Mouse (Mus musculus) frontal cortex, postnatal 25 days (tissue): ENCODE measurements around the gene Slc9a1.

Experiments
- DNase-seq, 2 experiments: peaks; one replicate each; pipeline ENCODE4 v3.0.0; 2022; ENCODE audit warnings: low spot score in 2 of 2

Gene Slc9a1

GRCm38 (mm10) chr4:133402011-133402410, 32.5 kb downstream of the Slc9a1 start:
- DNase-seq, result no peak

DNA sequence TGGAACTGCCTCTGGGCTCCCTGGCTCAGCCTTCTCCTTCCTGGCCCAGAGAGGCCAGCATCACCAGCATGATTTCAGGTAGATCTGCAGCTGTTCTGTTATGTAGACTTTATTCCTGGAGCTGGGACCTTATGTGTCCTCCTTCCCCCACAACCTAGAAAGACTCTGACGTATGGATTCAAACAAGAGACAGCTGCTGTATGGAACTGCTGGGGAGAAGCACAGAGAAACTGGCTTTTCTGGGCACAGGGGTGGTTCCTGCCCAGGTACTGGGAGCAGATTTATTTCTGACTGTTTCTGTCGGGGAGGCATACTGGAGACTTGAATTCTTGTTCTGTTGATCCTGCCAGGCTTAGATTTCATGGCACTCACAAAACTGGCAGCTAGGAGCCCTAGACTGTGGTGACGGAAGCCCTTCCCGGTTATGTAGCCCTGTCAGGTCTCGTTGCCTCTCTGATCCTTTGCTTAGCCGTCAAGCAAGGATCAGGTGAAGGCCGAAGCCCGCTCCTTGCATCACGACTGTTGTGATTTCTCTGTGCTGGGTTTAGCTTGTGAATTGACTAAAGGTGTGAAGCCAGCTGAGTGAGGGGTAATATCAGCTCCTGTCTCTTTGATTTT, 34.2 kb downstream of the Slc9a1 start:
- no peak for DNase-seq

- DNase-seq, result no peak
These were observed 34.8 kb downstream of the Slc9a1 start for GRCm38 (mm10) chr4:133404256-133404655.

DNA sequence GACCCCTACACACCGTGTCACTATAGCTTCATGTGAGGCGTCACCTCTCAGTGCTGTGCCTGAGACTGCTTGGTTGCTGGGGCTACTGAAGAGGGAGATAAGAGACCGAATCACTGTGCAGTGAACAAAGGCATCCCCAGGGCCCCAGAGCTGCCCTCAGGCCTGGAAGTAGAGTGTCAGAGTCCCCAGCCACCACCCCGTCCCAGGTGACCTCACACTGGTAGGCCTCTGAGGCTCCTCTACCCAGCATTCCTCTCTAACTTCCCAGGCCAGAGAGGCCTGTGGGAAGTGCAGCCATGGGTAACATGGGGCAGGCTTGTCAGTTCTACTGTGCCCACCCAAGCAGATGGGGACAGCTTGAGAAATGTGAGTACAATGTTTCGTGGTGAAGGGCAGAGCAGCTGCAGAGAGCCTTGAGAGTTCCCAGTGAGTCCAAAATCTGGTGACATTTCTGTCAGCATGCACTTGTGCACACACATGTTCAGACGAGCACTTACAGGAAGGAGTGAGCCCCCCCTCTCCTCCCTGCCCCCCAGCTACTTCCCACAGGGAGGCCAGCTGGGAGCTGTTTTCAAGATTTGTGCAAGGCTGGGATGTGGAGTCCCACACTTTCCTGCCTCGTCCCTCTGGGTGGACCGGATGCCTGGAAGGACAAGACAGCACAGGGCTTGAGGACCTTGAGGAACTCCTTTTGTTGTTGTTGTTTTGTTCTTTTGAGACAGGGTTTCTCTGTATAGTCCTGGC, 37.0 kb downstream of the Slc9a1 start:
- DNase-seq, result no peak

- no peak for DNase-seq
These were observed 37.7 kb downstream of the Slc9a1 start for GRCm38 (mm10) chr4:133407114-133407787.

DNA sequence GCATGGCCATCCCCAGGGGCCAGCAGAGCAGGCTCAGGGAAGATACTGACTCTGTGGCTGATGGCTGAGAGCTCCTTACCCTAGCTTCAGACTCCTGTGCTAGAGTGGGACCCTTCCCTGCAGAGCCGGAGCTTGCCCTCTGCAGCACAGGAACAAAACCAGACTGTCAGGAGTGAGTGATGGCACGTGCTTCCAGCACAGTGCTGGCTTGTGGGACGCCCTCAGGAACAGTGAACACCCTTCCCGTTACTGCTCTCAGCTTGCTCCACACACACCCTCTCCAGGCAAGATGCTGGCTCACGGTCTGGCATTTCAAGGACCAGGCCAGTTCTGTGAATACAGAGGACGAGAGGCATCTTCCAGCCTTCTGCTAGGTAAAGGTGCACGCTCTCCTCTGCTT, 38.5 kb downstream of the Slc9a1 start:
- DNase-seq, result no peak

- DNase-seq, result no peak
These were observed 41.5 kb downstream of the Slc9a1 start for GRCm38 (mm10) chr4:133410994-133411393.

GRCm38 (mm10) chr4:133412096-133412495, 42.6 kb downstream of the Slc9a1 start:
- DNase-seq, result no peak

DNA sequence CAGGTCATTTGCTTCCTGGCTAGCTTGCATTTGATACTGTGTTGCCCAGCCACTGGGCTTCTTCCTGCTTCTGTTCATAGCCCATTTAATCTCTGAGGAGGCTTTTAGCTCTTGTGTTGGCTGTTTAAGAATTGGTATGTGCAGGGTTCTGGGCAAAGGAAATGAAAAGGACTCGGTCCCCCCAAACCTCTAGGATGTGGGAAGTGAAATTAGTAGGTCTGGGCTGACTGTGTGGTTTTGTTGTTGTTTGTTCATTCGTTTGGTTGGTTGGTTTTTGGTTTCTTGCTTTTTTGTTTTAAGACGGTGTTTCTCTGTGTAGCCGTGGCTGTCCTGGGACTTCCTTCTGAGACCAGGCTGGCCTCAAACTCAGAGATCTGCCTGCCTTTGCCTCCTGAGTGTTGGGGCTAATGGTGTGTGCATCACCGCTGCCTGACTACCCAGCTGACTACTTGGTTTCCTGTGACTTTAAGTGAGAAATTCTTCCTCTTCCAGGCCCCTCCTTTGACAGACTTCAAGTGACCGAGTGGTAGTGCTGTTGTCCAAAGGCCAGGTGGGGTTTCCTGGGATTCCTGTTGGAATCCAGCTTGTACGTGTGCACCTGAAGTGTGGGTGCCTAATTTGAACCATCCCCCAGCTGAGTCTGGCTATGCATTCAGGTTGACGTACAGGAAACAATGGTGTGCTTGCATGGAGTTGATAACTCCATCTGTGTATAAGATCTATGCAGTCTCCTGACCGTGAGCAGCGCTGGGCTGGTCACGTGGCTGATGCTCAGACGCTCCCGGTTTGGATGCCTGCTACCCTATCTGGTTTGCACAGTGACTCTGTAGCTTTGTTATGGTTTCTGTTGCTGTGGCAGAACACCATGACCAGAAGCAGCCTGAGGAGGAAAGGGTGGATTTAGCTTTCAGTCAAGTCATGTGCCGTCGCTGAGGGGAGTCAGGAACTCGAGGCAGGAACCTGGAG, 43.4 kb downstream of the Slc9a1 start:
- no peak for DNase-seq

DNA sequence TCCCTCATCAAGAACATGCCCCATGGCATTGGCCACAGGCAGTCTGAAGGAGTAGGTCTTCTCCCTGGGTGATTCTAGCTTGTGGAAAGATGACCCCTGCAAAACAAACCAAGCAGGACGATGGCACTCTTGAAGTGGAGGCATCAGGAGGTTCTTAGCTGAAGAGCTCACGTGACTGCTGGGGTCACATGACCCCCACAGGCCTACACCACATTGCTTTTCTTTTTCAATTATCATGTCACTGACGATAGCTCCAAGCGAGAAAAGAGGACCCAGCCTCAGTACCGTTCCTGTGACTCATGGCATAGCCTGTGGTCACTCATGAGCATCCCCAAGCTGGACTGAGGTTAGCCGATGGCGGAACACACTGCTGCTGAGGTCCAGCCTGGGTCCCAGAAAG, 44.1 kb downstream of the Slc9a1 start:
- DNase-seq, result no peak

- no peak for DNase-seq
These were observed 45.4 kb downstream of the Slc9a1 start for GRCm38 (mm10) chr4:133414920-133415319.

DNA sequence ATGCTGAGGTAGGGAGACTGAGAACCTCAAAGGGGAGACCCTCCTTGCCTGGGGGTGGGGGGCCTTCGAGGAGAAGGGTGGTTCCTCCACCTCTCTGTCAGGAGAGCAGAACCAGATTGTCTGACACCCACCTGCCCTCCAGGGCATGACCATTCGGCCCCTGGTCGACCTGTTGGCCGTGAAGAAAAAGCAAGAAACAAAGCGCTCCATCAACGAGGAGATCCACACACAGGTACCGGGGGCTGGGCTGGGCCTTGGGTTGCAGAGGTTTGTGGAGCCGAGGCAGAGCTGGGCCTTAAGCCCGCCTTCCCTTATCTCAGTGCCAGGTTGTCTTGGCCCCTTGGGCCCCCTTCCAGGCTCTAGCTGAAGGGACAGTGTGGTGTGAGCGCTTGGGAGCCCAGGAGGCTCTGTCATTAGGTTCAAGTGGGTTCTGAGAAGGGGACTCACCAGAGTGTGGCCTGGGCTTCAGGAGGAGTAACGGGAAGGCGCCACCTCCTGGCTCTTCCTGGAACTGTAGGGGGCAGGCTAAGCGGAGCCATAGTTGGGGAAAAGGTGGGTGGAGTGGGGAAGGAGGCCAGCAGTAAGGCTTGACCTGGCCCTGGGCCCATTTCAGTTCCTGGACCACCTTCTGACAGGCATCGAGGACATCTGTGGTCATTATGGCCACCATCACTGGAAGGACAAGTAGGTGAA, 50.0 kb downstream of the Slc9a1 start:
- DNase-seq, result peak in 1 of 2 experiments; percentile 51

DNA sequence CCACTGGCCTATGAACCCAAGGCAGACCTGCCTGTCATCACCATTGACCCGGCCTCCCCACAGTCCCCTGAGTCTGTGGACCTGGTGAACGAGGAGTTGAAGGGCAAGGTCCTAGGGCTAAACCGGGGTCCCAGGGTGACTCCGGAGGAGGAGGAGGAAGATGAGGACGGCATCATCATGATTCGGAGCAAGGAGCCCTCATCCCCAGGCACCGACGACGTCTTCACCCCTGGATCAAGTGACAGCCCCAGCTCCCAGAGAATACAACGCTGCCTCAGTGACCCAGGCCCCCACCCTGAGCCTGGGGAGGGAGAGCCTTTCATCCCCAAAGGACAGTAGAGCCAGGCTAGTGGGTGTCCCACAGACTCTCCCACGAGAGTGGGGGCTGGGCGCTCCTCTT, 52.5 kb downstream of the Slc9a1 start:
- no peak for DNase-seq

- no peak for DNase-seq
These were observed 53.1 kb downstream of the Slc9a1 start for GRCm38 (mm10) chr4:133422601-133423000.

DNA sequence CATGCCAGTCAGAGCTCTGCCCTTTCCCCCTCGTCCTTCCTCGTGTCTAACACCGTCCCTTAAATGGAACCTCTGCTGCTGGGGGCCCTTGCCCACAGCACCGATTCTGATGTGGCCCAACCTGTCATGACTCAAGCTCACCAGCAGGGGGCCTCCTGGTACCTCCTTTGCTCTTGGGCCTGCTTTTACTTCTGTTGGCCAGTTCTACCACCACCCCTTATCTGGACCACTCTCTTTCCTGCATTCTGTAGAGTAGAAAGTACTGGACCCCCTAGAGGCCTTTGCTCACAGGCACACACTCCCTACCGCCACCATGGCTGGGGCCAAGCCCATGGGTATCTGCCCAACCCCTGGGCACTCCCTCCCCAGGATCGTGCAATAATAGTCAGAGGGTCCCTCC, 53.6 kb downstream of the Slc9a1 start:
- no peak for DNase-seq

- DNase-seq, result no peak
These were observed 54.2 kb downstream of the Slc9a1 start for GRCm38 (mm10) chr4:133423691-133424090.

- DNase-seq, result no peak
These were observed 54.6 kb downstream of the Slc9a1 start for GRCm38 (mm10) chr4:133424100-133424499.

GRCm38 (mm10) chr4:133426141-133426540, 56.6 kb downstream of the Slc9a1 start:
- DNase-seq, result no peak

DNA sequence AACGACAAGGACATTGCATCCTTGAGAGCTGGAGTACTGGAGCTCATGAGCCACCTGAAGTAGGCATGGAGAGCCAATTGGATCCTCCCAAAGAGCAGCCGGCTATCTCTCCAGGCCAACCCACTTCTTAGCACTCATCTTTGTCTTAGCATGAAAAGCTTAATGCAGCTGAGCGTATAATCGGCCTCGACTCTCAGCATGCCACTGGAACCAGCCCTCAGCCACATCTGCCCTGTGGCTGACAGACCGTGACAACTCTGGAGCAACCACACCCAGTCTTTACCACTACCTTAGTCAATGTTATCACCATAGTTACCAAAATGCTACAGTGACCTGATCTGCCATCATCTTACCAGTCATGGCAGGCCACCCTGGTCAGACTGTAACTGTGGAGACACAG, 62.0 kb downstream of the Slc9a1 start:
- DNase-seq, result no peak

DNA sequence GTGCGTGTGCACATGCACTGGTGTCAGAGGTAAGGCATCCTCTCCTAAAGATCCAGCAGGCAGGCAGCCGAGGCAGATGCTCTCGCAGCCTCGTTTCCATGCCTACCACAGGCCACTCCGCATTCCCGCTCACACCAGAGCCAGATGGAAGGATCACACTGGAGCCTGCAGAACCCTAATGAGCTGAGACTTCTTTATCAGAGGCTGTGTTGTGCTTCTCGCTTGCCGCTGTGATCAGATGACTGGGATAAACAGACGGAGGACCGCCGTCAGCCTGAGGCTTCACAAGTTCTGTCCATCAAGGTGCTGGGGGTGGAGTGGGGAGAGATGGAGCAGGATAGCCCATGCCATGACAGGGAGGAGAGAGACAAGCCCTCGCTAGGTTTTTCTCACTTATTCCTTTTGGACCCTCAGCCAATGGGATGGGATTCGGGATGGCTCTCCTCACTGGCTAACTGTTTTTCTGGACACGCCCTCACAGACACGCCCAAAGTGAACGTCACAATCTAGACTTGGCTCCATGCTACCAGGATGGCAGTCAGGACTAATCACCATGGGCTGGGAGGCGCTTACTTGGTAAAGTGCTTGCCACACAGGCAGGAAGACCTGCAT, 63.2 kb downstream of the Slc9a1 start:
- no peak for DNase-seq

DNA sequence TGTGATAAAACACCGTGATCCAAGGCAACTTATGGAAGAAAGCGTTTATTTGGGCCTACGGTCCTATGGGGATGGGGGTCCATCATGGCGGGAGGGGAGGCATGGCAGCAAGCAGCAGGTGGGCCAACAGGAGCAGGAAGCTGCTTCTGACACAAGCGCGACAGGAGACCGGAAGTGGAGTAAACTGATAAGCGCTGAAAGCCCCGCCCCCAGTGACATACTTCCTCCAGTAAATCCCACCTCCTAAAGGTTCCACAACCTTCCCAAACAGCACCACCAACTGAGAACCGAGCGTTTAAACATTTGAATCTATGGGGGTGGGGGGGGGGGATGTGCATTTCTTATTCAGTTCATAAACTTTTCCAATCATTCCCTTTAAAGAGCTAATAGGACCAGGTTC, 66.4 kb downstream of the Slc9a1 start:
- DNase-seq, result no peak
